Mouse (Mus musculus) right cerebral cortex, postnatal 14 days (tissue): ENCODE results near the gene Mmrn2.

Experiments
- DNase-seq: peaks from one replicate; pipeline ENCODE4 v3.0.0; 2022

Mmrn2 gene

DNA sequence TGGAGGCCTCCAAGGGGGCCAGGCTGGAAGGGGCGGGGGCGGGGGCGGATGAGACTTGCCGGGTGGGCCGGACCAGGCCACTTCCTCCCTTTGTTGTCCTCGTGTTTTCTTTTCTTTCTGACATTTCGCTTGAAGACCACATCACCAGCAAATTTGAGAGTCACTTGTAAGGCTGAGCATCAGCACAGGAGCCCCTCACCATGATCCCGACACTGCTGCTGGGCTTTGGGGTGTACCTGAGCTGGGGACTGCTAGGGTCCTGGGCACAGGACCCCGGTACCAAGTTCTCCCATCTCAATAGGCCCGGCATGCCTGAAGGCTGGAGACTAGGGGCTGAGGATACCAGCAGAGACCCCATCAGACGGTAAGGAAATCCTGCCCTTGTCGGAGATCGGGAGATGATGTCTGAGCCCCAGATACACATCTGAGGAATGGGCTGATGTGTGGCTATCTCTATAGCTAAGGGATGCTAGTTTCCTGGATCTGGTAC is at the start of gene Mmrn2:
Mmrn2 (plus strand) TSS at position 51 of the 490 bp plus-strand sequence.
- no peak for DNase-seq

GRCm38 (mm10) chr14:34326606-34327005 is 48.7 kb upstream of the Mmrn2 start:
- DNase-seq: no peak

DNA sequence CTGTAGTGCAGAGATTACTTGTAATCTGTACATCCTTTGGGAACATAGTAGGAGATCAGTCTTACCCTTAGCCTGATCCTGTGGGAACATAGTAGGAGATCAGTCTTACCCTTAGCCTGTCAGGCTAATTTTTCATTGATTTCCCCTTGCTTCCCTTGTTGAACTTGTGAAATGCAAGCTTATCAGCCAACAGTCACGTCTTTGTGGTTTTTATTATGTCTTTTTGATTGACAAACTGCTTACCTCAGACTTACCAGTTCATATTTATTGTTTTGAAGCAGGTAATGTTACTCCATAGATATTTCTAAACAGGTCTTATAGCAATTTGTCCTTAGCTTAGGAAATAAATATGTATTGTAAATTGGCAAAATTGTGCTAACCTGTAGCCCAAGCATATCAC is 47.6 kb upstream of the Mmrn2 start:
- DNase-seq: no peak

GRCm38 (mm10) chr14:34330657-34331158 is 44.6 kb upstream of the Mmrn2 start:
- DNase-seq: no peak

DNA sequence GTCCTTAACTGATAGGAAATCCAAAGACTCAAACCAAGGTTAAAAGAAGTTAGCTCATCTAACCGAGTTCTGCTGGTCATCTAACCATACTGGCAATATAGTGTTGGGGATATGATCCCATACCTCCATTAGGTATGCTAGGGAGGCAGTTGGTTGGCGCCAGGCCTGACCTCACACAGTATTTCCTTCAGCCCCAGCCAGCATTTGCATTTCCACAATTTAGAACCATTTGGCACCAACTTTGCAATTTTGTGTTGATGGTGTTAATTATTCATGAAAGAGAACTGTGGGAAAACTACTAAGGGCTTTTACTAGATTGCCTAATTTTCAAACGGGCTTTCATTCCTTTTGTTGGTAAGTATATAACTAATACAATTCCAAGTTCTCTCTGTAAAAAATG is 43.4 kb upstream of the Mmrn2 start:
- no peak for DNase-seq

DNA sequence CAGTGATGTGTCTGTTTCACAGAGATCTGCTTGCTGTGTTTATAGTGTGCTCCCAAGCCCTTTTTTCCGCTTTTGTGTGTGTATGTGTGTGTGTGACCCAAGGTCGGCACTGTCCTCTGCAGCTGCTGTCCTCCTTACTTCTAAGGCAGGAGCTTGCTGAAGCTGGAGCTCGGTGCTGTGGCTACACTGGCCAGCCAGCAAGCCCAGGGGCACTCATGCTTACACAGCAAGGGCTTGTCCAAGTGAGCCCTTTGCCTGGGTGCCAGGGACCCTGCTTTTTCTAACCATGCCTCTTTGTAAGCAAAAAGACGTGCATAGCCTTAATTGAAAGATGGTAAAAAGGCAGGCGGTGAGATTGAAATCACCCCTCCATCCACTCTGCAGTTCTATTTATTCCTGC is 42.8 kb upstream of the Mmrn2 start:
- peak; percentile 28 for DNase-seq

GRCm38 (mm10) chr14:34339446-34339845 is 35.8 kb upstream of the Mmrn2 start:
- no peak for DNase-seq

- DNase-seq: no peak
These were observed 33.3 kb upstream of the Mmrn2 start for GRCm38 (mm10) chr14:34341993-34342392.

DNA sequence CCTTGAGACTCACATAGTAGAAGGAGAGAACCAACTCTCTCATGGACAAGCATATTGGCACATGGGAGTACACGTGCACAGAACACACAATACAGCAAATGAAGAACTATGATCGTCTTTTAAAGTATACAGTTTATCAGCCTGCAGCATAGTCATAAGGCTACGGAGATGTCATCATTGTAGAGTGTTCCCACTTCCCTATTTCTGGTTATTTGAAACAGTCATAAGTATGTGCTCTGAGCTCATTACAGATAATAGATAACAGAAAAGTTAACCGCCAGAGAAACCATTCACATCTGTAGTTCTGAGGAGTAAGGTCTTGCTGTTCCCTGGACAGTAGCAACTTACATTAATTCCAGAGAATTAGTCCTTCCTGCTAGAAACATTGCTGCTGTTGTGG is 32.2 kb upstream of the Mmrn2 start:
- DNase-seq: no peak

DNA sequence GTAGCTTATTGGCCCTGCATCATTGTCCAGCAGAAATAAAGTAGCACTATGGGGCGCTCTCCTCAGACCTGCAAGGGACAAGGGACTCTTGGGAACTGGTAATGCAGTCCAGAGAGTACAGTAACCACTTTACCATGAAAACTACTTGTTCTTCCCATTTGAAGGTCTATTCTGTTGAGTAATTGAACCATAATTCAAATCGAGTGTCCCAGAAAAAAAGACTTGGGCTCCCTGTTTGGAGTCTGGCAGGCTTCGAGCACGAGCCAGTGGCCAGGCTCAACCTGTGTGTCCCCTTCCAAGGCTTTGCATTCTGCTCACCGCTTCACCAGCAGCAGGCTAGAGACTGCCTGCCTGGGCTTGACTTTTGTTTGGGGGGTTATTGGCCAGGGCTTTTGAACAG is 30.9 kb upstream of the Mmrn2 start:
- no peak for DNase-seq

DNA sequence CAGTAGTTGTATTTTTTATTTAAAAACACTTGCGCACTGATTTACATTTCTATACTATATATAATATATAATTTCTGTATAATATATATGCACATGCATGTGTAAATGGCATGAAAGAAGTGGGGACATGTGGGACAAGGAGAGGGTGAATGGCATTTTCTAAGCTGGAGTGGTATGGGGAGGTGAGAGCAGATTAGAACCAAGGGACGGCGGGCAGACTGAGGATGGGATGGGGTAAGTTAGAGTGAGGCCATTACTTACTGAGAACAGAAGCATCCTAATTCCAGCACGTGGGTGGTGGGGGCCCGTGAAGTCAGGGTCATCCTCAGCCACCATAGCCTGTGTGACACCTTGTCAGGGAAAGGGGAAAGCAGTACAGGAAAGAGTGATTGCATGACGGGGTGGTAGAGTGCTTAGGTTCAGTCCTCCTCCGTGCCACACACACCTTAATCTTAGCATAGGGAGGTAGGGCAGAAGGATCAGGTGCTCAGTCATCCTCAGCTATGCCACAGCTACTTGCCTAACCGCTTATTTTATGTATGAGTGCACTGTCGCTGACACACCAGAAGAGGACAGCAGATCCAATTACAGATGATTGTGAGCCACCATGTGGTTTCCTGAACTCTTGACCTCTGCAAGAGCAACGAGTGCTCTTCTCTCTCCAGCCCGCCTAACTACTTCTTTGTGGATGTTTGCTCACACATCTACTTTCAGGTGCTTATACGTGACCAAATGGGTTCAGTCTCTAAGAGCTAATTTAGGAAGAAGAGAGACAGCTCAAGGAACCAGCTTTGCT is 29.3 kb upstream of the Mmrn2 start:
- DNase-seq: no peak

GRCm38 (mm10) chr14:34347084-34347483 is 28.2 kb upstream of the Mmrn2 start:
- no peak for DNase-seq

GRCm38 (mm10) chr14:34348301-34348700 is 27.0 kb upstream of the Mmrn2 start:
- no peak for DNase-seq

- no peak for DNase-seq
These were observed 26.3 kb upstream of the Mmrn2 start for GRCm38 (mm10) chr14:34349007-34349406.

DNA sequence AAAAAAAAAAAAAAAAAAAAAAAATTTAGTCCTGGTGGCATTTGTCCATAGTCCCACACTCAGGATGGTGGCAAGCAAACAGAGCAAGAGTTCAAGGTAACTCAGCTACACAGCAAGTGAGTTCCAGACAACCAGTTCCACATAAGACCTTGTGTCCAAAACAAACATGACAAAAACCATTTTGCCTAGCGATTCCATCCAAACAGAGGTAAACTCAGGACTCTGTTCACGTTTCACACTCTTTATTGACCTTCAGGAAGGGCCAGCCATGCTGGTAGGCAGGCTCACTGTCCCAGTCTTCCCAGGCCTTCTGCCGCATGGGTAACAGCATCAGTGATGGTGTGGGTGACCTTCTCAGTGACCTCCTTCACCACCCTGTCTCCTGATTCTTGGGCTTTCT is 23.6 kb upstream of the Mmrn2 start:
- no peak for DNase-seq

GRCm38 (mm10) chr14:34352523-34352922 is 22.7 kb upstream of the Mmrn2 start:
- no peak for DNase-seq

DNA sequence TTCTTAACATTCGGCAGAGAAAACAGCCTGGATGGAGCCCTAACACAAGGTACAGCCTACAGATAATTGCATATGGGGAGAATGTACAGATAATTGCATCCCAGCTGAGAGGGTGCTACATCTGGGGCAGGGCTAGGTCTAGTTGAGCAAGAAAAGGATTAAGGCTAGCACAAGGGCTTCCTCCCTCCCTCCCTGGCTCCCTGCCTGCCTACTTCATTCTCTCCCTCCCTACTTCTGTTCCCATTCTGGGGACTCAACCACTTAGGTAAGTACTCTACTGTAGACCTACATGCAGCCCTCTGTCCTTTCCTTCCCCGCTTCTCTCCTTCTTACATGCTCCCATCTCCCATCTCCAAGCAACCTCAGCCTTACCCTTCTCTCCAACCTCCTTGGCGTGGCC is 21.9 kb upstream of the Mmrn2 start:
- DNase-seq: no peak

- DNase-seq: no peak
These were observed 20.8 kb upstream of the Mmrn2 start for GRCm38 (mm10) chr14:34354456-34354855.

GRCm38 (mm10) chr14:34355301-34355700 is 20.0 kb upstream of the Mmrn2 start, which contains the start of gene Fam25c:
Fam25c (minus strand) TSS chr14:34355433.
- DNase-seq: no peak

DNA sequence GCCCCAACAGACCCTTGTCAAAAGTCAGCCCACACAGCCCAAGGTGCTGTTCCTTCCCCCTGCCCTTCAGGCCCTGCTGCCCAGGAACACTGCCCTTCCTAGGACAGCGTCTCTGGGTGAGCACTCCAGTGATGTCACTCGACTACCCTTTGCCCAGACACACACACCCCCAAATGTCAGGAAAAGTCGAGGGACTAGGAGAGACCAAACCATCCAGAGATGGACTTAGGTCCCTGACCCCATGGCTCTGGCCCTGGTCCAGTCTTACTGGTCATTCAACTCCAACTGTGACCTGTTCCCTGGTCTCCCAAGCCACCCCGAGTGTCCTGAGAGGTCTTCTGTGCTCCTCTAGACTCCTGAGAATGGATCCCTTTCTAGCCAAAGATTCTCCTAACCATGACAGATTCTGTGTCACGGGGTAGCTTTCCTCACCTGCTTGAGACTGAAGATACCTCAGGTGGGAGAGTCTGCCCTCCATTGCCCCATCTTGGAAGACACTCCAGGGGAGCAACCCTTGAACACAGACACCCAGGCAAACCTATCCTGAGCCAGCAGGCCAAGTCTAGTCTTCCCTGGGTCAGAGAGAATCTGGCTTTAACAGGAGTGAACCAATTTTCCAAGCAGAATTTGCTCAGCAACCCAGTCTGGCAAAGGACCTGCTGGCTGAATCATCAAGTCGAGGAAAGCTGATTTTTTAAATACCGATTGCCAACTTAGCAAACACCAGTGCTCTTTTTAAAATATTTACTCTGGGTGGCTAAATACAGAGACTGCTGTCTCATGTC is 17.4 kb upstream of the Mmrn2 start:
- DNase-seq: no peak

DNA sequence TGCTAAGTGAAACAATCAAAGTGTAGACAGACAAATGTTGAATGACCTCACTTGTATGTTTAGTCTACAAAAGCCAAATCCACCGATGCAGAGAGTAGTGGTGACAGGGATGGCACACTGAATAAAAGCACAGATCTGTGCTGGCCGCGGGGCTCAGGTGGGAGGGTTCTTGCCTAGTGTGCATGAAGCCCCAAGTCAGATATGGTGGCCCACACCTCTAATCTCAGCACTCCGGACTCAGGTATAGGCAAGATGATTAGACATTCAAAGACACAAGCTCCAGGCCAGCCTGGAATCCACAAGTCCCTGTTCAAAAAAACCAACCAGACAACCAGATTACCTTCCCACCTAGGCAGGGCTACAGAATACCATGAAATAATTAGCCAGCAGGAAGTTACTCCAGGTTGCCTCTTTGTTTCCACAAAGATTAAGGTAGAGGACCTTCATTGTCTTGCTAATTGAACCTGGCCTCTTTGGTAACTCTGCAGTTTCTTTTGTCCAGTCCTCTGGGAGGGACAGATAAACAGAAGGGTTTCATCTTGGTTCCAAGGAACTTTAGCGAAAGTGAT is 15.5 kb upstream of the Mmrn2 start:
- DNase-seq: no peak

- DNase-seq: no peak
These were observed 15.0 kb upstream of the Mmrn2 start for GRCm38 (mm10) chr14:34360251-34360650.

DNA sequence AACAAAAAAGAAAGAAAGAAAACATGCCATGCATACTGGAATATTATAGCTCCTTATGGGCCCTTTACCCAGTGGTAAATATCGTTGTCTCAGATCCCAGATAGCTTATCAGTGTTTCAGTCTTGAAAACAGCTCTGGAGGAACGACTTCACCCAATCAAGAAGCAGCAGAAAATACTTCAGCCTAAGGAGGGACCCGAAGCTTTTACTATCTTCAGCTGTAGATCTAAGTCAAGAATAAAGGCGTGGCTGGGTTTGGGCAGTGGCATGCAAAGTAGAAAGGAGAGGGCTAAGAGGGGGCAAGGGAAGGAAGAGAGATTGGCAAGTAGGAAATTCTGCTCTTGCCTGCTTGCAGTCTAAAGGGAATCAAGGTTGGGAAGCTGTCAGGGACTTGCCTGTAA is 13.1 kb upstream of the Mmrn2 start:
- DNase-seq: no peak
